Mouse (Mus musculus) spleen, adult 2 months (tissue): ENCODE data around the gene Atp5d.

Source experiments
- CTCF ChIP-seq: fragments of 200-500 bp; IDR thresholded peaks from 2 replicates; pipeline ENCODE4 v1.5.1; 2011; ENCODE audit warnings: mild to moderate bottlenecking, inconsistent platforms; ENCODE audit not compliant: insufficient read depth, insufficient read length, insufficient replicate concordance; ENCODE audit errors: extremely low read depth
- POLR2A ChIP-seq: fragments of 200-500 bp; IDR thresholded peaks from 2 replicates; pipeline ENCODE4 v1.6.1; 2011; ENCODE audit warnings: low read depth, low read length, inconsistent platforms

DNA sequence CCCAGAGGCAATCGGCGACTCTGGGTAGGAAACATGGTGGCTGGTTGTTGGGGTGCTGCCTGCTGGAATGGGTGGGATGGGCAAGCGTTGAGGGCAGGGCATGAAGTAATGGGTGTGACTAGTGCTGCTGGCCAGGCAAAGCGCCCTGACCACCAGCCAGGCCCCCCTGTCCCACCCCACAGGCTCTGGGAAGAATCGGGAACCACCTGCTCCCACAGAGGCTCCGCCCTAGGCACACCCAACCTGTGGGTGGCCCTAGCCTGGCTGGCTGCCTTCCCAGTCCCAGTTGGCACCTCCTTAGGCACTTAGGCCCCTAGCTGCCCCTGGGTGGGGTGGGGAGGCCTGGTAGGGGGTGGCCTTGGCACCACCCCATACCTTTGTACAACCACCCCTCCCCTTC lies 7.5 kb downstream of the Atp5d start:
- TF ChIP-seq CTCF (no peak), POLR2A (no peak)
